Mouse (Mus musculus): ENCODE results near the gene Tmem203. TPM values are rescaled to one million over a fixed set of nuclear protein-coding genes. Genes with fewer than 3 reads are reported as not detected.

Gene Tmem203
- polyA plus RNA-seq, 1 experiment from 2014 or later: 18.6 TPM

DNA sequence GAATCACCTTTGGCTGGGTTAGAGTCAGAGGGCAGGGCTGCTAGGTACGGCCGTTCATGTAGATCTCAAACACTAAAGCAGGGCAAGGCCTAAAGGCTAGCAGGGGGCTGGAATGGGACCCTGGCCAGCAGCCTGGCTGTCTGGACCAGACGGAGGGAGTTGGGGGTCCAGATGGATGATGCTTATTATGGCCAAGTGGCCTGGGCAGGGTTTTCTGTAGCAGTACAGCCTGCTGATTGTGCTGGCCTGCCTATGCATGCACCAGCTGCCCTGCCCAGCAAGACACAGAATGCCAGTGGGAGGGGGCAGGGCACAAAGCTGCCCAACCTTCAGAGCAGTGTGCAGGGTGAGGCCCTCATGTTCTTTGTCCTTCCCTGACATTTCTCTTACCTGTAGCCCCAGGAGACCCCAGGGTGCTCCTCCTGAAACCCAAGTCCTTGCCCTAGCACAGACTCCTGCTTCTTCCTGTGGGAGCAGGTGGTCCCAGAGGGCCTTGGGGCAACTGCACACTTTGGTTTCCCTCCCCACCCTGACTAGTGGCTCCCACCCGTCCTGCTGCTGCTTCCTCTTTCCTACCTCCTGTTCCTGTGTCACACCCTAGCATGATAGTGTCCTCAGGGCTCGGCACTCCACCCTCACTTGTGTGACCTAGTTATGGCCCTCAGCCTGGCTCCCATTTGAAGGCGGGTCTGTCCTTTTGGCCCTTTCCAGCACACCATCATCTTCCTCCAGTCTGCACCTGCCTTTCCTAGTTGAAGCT lies 10.8 kb downstream of the Tmem203 start:
- Histone ChIP-seq H3K4me2 (replicated peaks) (peak overlapping the region; percentile 100), H3K27me3 (peaks cover 16% of the 10 kb centered on the region), H3K36me3 (peaks cover 31% of the 10 kb centered on the region), H3K4me1 (replicated peaks) (peaks cover 66% of the 10 kb centered on the region), H3K4me3 (replicated peaks) (0 out of 2 replicates have a peak overlapping the region, but pooled peaks have one; percentile 0), H3K9ac (replicated peaks) (peak overlapping the region; percentile 55), H3K27ac (no peak overlapping the region), H3K9me3 (no peaks in the 10 kb centered on the region)
- 71% methylated on average over 6 of the region's 6 CpGs for WGBS
- no peak for ATAC-seq

DNA sequence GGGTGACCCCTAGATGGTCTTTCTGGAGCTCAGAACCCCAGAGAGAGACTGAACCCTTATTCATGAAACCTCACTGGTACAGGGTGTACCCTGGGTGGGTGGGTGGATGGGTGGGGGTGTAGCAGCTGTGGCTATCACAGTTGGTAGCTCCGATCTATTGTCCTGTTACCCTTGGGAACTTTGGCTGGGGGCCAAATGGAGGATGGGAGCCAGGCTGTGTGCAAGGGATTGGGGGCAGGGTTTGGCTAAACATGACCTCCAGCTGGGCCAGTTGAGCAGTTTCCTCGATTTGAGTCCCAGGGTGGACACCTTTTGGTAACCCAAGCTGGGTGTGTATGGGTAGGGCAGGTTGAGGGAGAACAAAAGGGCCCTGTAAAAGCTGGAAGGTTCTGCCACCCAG lies 11.5 kb downstream of the Tmem203 start:
- Histone ChIP-seq H3K36me3 (peaks cover 33% of the 10 kb centered on the region), H3K9ac (replicated peaks) (peak overlapping the region; percentile 23; the same call in 1 of the 2 replicates), H3K4me2 (replicated peaks) (peak overlapping the region; percentile 100), H3K9me3 (no peaks in the 10 kb centered on the region), H3K4me1 (replicated peaks) (peaks cover 72% of the 10 kb centered on the region), H3K27me3 (peaks cover 16% of the 10 kb centered on the region), H3K4me3 (replicated peaks) (no peak overlapping the region), H3K27ac (peak overlapping the region; percentile 26; the same call in 1 of the 2 replicates)
- 46% methylated on average over 2 of the region's 2 CpGs for WGBS
- ATAC-seq: no peak

DNA sequence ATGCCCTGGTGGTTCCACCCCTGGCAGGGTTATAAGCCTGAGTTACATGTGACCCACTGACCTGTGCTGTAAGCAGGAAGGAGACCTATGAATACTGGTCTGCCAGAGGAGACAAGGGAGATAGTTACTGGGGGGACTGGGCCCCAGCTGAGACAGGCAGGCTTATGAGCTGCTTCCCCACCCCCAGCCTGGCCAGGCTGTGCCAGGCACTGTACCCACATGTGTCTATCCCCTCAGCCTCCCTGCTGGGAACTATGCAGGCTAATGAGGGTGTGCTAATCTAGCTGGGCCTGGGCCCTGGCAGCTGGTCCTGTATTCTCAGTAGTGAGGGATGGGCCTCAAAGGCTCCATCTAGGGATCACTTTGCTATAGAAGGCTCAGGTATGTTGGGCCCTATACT lies 12.0 kb downstream of the Tmem203 start:
- Histone ChIP-seq H3K9ac (replicated peaks) (peak overlapping the region; percentile 23; the same call in 1 of the 2 replicates), H3K27ac (peak overlapping the region; percentile 26; the same call in 1 of the 2 replicates), H3K4me1 (replicated peaks) (peaks cover 69% of the 10 kb centered on the region), H3K9me3 (no peaks in the 10 kb centered on the region), H3K27me3 (peaks cover 16% of the 10 kb centered on the region), H3K36me3 (peaks cover 33% of the 10 kb centered on the region), H3K4me2 (replicated peaks) (peak overlapping the region; percentile 100), H3K4me3 (replicated peaks) (no peak overlapping the region)
- ATAC-seq: no peak

DNA sequence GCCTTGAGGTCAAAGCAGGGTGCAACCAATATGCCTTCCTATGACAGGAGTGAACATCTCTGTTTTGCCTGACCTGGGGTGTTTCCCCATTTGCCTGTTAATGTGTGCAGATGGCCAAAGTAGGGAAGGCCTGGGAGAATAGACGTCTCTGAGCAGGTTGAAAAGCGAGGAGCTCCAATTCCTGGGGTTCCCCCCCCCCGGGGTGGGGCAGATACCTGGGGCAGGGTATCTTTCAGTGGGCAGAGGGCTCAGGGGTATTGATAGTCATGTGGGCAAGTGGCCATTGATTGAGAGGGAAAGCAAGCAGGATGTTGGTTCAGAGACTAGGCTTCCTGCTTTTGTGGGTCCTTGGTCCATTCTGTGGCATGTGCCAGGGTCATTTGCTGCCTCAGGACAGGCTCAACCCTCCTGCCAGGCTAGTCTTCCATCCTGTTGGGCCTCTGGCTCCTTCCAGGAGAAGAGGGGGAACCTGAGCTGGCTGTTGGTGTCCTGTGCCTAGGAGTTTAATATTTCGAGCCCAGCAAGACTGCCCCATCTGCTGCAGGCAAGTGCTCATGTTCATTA lies 12.6 kb downstream of the Tmem203 start:
- Histone ChIP-seq H3K27ac (no peak overlapping the region), H3K36me3 (peaks cover 33% of the 10 kb centered on the region), H3K4me1 (replicated peaks) (peaks cover 70% of the 10 kb centered on the region), H3K9me3 (no peaks in the 10 kb centered on the region), H3K27me3 (peaks cover 16% of the 10 kb centered on the region), H3K4me2 (replicated peaks) (peak overlapping the region; percentile 100; the same call in 1 of the 2 replicates), H3K4me3 (replicated peaks) (no peak overlapping the region), H3K9ac (replicated peaks) (0 out of 2 replicates have a peak overlapping the region, but pooled peaks have one; percentile 23)
- 63% methylated on average over 4 of the region's 4 CpGs for WGBS
- no peak for ATAC-seq

DNA sequence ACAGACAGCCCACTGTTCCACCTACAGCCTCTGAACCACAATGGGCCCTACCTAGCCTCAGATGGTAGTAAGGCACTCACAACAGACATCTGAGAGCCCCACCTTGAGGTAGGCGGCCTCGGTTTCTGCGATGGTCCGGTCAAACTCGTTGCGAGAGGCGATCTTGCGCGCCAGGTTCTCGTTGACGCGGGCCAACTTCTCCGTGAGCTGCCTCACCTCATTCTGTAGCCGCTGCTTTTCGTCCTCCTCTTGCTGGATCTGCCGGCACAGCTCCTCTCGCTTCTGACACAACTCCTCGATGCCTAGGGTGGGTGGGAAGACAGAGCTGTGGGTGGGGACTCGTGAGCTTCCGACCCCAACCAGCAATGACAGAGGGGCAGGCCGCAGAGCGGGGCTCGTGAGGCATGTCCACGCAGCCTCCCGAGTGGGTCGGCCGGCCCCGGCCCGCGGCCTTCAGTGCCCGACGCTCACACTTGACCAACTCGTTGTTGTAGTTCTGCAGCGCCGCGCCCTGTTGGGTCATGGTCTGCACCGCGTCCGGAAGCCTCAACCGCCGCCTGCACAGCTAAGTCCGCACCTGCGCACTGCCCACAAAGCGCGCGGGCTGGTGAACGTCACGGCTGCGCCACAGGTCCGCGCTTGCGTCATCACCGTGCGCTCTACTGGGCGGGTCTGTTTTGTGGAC lies 16.7 kb downstream of the Tmem203 start, which contains the start of the genes Ssna1 and Anapc2:
Ssna1 (minus strand) TSS at position 612 of the 685 bp plus-strand sequence.
Anapc2 (plus strand) TSS at position 652 of the 685 bp plus-strand sequence.
- peak within 1 kb of the TSS; percentile 77 for H3K27ac ChIP-seq
- H3K36me3 ChIP-seq: peaks cover 69% of the 10 kb centered on the region
- peak; percentile 96 for ATAC-seq
- under 1% methylated on average over 55 of the region's 55 CpGs for WGBS
- no peaks in the 10 kb centered on the region for H3K27me3 ChIP-seq
- no peaks in the 10 kb centered on the region for H3K9me3 ChIP-seq
- H3K9ac ChIP-seq (replicated peaks): peak within 1 kb of the TSS; percentile 90
- H3K4me3 ChIP-seq (replicated peaks): peak within 1 kb of the TSS; percentile 98
- peaks cover 54% of the 10 kb centered on the region for H3K4me1 ChIP-seq (replicated peaks)
- H3K4me2 ChIP-seq (replicated peaks): peak within 1 kb of the TSS; percentile 99

- H3K4me3 ChIP-seq (replicated peaks): peak overlapping the region; percentile 98
- WGBS: under 1% methylated on average over 29 of the region's 29 CpGs
- peak; percentile 80 for ATAC-seq
- H3K27me3 ChIP-seq: no peaks in the 10 kb centered on the region
- peak overlapping the region; percentile 99 for H3K4me2 ChIP-seq (replicated peaks)
- peaks cover 74% of the 10 kb centered on the region for H3K36me3 ChIP-seq
- no peaks in the 10 kb centered on the region for H3K9me3 ChIP-seq
- peak overlapping the region; percentile 56; the same call in 1 of the 2 replicates for H3K27ac ChIP-seq
- peaks cover 49% of the 10 kb centered on the region for H3K4me1 ChIP-seq (replicated peaks)
- peak overlapping the region; percentile 89 for H3K9ac ChIP-seq (replicated peaks)
Observed at GRCm38 (mm10) chr2:25272515-25272914, 17.3 kb downstream of the Tmem203 start.

GRCm38 (mm10) chr2:25273010-25273409 lies 17.8 kb downstream of the Tmem203 start:
- peaks cover 44% of the 10 kb centered on the region for H3K4me1 ChIP-seq (replicated peaks)
- ATAC-seq: 0 out of 2 replicates have a peak, but pooled peaks have one; percentile 1

GRCm38 (mm10) chr2:25278928-25279882 lies 24.0 kb downstream of the Tmem203 start:
- WGBS: 60% methylated on average over 13 of the region's 13 CpGs
- Histone ChIP-seq H3K27me3 (no peaks in the 10 kb centered on the region), H3K36me3 (peaks cover 95% of the 10 kb centered on the region), H3K4me2 (replicated peaks) (no peak overlapping the region), H3K4me1 (replicated peaks) (peaks cover 11% of the 10 kb centered on the region), H3K9me3 (no peaks in the 10 kb centered on the region), H3K4me3 (replicated peaks) (no peak overlapping the region), H3K9ac (replicated peaks) (no peak overlapping the region), H3K27ac (no peak overlapping the region)
- ATAC-seq: peak; percentile 66; the same call in 1 of the 2 replicates

More at GRCm38 (mm10) chr2:25273010-25273409, 17.8 kb downstream of the Tmem203 start:
- Histone ChIP-seq H3K36me3 (peaks cover 77% of the 10 kb centered on the region), H3K27ac (0 out of 2 replicates have a peak overlapping the region, but pooled peaks have one; percentile 56), H3K9me3 (no peaks in the 10 kb centered on the region), H3K27me3 (no peaks in the 10 kb centered on the region), H3K4me3 (replicated peaks) (peak overlapping the region; percentile 98), H3K4me2 (replicated peaks) (peak overlapping the region; percentile 99), H3K9ac (replicated peaks) (peak overlapping the region; percentile 89)
- 39% methylated on average over 16 of the region's 16 CpGs for WGBS

- Histone ChIP-seq H3K27ac (no peak overlapping the region), H3K4me1 (replicated peaks) (peaks cover 10% of the 10 kb centered on the region), H3K9ac (replicated peaks) (no peak overlapping the region), H3K36me3 (peaks cover 53% of the 10 kb centered on the region), H3K9me3 (no peaks in the 10 kb centered on the region), H3K27me3 (peaks cover 28% of the 10 kb centered on the region), H3K4me3 (replicated peaks) (no peak overlapping the region), H3K4me2 (replicated peaks) (no peak overlapping the region)
- no peak for ATAC-seq
- 92% methylated on average over 2 of the region's 2 CpGs for WGBS
Observed at GRCm38 (mm10) chr2:25285551-25285950, 30.3 kb downstream of the Tmem203 start.

DNA sequence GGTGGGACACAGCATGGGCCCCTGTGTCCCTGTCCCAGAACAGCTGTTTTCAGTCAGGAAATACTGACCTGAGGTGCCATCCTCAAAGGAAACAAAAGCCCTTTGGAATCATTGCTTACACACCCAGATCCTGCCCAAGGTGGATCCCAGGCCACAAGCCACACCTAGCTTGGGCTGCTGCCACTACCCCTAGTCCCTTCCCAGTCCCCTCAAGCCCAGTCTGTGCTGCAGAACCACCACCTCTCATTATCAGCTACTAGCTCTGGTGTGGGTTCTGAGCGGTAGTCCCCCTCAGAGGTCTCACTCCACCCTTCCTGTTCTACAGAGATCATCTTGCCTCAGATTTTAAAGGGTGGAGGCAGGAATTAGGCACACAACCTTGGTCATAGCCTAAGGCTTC lies 31.1 kb downstream of the Tmem203 start:
- 93% methylated on average over 1 of the region's 1 CpGs for WGBS
- Histone ChIP-seq H3K4me3 (replicated peaks) (no peak overlapping the region), H3K27me3 (peaks cover 35% of the 10 kb centered on the region), H3K4me1 (replicated peaks) (peaks cover 17% of the 10 kb centered on the region), H3K9me3 (no peaks in the 10 kb centered on the region), H3K4me2 (replicated peaks) (no peak overlapping the region), H3K36me3 (peaks cover 46% of the 10 kb centered on the region), H3K9ac (replicated peaks) (no peak overlapping the region), H3K27ac (no peak overlapping the region)
- ATAC-seq: no peak
